Mouse (Mus musculus): ENCODE results near the gene Stip1.
"Not testable (repeated sequence)": the region's sequence is repeated elsewhere in the genome, so short reads cannot be mapped to it uniquely, and the experiment has no call there.

Gene Stip1

DNA sequence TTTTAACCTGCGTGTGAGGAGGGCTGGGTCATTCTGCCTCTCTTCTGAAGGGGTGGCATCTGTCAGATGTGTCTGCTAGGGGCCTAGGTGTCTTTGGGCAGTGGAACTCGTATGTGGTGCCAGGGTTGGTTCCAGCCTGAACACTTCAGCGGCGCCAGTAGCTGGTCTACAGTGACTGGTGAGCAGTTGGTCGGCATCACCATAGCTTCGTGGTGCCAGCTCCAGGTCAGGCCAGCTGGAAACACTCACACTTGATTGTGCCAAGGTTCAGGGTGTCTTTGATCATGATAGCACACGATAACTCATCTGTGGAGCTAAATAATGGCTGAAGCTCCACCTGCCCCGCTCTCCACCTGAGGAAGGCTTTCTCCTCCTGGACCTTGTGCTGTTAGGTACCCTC, 23.1 kb upstream of the Stip1 start:
- no peak for DNase-seq

DNA sequence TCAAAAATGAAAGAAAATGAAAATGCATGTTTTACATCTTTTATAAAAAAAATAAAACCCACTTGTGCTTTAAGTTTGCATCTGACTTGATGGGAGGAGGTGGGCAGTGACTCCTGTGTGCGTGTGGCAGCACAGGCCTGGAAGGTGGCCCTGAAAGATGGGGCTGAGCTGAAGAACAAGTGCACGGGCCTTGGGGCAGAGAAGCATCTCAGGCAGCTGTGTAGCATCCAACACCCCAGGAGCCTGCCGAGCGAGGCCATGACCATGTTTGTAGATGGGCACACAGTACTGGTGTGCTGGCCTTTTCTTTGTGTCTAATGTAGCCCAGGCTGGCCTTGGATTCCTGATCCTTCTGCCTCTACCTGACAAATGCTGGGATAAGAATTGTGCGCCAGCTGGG, 22.3 kb upstream of the Stip1 start:
- DNase-seq, result no peak

DNA sequence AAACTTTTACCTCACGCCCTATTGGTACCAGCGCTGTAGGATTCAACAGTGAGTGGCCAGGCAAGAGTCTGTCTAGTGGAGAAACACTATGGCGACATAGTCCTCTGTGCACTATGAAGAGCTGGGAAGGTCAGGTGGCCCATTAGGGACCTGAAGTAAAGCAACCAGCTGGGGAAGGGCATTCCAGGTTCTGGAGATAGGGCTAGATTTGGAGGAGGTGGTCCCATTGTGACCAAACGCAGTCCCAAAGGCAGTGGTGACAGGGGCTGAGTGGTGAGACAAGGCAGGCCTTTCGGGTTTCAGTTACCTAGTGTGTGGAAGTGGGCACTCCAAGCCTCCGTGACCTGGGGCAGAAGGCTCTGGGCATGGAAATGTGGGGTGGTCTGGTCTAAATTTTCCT, 18.8 kb upstream of the Stip1 start:
- no peak for DNase-seq

DNA sequence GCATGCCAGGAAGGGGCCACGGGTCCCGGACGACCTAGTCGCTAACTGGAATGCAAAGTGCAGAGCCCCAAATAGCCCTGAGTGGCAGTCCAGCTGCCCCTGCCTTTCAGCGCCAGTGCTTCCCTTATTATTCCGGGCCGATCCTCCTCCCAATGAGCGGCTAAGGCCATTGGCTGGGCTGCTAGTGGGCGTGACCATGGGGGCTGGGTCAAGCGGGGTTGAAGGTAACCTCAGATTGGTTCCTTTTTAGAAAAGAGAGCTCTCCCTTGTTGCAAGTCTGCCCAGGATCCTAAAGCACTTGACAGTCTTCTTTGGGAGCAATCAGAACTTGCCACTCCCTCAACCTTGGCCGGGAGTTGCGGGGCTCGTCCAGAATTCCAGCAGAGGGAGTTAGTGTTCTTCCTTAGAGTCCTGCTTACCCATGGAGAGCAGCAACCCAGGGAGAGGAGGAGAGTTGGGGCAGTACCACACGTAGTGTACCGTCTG, 18.0 kb upstream of the Stip1 start:
- peak; percentile 95 for DNase-seq

DNA sequence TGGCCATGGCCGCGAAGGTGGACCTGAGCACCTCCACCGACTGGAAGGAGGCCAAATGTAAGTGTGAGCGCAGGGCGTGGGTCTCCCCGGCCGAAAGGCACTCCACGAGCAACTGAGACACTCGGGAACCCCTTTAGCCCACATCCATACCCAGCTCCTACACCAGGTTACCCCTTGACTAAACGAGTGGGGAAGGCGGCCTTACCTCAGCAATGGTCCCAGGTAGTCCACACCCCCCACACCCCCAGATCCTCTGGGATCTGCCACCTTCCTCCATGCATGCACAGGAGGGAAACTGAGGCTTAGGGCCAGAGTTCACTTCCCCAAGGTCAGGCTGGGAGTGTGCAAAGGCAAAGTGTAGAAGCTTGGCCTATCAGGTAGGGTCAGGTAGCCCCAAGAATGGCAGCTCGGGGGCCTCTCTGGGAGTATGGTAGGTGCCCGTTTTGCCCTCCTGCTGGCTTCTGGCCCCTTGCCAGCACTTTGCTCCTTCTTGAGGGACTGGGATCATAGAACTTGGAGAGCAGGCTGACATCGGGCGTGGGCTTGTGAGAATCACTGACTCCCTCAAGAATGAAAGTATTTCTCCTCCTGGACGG, 17.5 kb upstream of the Stip1 start:
- no peak for DNase-seq

DNA sequence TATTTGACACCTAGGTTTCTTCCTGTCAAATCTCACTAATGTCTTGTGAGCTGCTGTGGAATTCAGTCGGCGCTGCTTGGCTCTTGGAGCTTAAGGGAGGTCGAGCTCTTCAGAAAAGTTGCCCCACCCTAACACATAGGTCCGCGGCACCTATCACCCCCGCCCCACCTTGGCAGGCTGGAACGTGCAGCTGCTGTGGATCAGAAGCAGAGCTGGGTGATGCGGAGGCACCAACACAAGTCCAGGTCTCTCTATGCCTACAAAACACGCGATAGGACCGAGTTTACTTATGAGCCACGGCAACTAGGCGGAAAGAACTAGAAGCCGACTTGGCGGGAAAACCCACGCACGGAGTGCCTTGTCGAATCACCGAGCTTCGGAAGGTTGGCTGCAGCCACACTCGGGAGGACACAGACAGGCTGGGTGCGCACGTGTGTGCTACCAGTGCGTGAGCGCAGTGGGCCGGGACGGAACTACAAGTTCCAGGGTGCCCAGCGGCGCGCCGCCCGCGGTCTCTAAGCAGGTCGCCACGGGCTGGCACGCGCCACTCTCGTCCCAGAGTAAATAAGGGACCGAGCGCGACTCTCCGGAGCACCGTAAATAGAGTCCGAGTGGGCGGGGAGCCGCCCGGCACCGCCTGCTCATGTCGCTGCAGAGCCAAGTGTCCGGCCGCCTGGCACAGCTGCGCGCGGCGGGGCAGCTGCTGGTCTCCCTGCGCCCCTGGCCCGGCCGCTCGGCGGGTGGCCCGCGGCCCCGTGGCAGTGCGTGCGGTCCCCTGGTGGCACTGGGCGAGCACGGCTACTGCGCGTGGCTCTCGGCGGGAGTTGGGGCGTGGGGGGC, 16.7 kb upstream of the Stip1 start, which contains the start of gene Macrod1:
TSS of gene Macrod1 (plus strand) at position 563 of the 840 bp plus-strand sequence.
- peak; percentile 89 for DNase-seq

DNA sequence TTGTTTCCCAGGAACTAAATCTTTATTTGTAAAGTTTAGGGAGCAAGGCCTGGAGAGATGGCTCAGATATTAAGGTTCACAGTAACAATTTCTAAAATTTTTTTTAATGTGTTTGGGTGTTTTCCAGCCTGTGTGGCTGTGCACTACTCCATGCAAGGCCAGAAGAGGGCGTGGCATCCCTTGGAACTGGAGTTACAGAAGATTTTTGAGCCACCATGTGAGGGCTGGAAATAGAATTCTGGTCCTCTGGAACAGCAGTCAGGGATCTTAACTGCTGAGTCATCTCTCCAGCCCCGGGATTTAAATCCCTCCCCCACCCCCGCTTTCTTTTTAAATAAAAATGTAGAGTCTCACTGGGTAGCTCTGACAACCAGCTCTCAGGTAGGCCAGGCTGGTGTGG, 15.4 kb upstream of the Stip1 start:
- no peak for DNase-seq

DNA sequence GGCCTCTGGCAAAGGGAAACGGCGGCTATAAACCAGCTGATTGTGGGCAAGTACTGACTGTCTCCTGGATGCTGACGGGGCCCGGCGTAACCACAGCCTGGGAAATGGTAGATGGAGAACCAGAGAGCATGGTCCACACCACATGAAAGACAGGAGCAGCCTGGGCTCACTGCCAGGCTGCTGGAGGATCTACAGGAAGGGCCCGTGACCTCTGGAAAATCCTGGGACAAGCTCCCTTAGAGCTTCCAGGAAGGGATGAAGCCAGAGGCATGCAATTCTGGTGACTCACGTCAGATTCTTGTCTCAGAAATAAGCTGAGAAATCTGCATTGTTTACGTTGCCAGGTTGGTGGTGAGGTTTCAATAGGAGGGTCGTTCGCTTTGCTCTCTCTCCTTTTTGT, 15.0 kb upstream of the Stip1 start:
- peak; percentile 46 for DNase-seq

DNA sequence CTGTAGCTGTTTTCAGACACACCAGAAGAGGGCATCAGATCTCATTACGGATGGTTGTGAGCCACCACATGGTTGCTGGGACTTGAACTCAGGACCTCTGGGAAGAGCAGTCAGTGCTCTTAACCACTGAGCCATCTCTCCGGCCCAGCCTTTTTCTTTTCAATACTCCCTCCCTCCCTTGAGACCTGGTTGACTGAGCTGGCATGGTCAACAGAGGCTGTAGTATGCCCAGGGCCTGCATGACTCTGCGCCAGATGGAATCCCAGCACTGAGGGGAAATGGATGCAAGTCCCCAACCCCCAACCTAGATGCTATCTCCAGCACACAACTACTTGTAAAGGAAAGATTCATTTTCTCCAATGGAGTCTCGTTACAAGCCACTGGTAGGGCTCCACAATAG, 13.6 kb upstream of the Stip1 start:
- not testable (repeated sequence) for DNase-seq

DNA sequence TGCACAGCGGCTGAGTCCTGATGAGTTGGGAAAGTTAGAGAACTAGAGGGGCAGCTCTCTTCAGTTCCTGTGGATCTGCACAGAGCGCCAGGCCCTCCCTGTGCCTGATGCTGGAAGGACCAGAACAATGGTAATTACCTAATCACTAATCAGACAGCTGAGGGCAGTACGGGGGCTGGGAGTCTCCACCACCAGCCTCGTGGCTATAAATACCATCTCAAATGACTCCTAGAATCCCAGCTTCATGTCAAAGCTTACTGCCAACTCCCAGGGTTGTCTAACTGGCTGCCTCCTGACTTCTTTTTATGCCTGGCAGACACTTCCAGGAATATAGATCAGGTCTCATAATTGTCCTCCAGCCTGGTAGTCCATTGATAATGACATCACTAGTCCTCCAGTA, 4.9 kb upstream of the Stip1 start:
- no peak for DNase-seq

DNA sequence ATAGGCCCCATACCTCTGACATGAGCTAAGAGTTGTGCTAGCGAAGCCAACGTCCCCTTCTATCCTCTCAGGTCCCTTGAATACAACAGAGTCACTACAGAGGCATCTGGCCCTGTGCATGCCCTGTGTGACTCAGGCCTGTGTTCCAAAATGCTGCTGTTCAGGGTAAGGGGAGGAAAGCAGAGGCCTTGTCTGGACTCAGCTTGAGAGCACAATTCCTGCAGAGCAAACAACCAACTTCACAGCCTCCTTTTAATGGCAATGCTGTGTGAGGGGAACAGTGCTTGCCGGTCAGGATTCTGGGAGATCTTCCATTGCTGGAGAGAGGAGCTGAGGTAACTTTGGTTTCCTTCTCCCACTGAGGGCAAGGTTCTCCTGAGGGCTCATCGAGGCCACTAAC, 4.5 kb upstream of the Stip1 start:
- no peak for DNase-seq

DNA sequence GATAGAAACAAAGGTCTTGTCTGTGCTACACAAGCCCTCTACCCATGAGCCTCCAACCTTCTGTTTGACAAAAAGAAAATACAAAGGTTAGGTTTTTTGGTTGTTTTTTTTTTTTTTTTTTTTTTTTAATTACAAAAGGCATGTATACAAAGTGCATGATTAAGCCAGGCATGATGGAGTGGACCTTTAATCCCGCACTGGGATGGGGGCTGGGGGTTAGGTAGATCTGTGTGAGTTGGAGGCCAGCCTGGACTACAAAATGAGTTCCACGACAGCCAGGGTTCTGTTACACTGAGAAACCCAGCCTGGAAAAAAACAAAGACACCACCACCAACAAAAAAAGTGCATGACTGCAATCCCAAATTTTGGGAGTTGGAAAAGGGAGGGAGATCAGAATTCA, 1.4 kb upstream of the Stip1 start:
- no peak for DNase-seq

DNA sequence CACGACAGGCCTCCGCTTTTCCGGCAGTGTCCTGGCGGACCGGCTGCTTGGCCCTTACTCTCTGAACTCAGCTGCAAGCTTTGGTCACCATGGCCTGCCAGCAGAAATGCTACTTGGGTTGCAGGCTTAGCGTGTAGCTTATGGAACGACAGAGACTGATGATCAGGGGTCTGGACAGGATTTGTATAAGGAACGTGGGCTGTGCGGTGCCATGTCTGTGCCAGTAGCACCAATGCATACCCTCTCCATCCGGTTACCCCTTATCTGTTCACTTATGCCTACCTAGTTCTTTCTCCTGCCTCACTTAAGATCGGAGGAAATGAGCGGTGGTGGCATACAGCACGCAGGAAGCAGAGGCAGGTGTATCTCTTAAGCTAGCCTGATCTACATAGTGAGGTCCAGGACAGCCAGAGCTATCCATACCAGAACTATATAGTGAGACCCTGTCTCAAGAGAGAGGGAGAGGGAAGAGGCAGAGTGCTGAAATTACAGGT, 917 bp upstream of the Stip1 start:
- DNase-seq, result no peak

DNA sequence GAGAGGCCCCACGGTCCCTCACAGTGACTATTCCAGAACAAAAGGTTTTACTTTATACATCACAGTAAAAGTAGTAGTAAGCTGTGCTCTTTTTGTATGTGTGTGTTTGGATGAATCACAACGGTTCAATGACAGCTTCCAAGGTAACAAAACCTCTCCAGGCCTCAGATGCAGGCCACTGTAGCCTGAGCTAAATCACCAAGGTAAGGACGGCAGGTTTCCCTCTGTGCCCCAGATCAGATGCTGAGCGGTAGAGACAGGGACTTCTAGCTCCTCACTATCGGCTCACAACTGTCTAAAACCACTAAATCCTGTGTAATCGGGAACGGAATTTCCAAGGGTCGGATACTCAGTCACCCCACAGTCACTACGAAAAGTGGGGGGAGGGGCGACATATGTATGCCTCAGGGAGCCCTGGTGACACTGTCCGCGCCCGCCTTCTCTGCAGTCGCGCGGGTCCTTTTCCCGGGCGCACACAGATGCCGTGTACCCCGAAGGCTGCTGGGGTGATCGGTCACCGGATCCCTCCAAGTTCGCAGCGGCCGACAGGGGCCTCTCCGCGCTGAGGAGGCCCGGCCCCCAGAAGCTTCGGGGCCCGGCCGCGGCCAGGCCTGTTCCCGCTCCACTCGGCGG, 563 bp downstream of the Stip1 start:
- DNase-seq, result peak; percentile 57

DNA sequence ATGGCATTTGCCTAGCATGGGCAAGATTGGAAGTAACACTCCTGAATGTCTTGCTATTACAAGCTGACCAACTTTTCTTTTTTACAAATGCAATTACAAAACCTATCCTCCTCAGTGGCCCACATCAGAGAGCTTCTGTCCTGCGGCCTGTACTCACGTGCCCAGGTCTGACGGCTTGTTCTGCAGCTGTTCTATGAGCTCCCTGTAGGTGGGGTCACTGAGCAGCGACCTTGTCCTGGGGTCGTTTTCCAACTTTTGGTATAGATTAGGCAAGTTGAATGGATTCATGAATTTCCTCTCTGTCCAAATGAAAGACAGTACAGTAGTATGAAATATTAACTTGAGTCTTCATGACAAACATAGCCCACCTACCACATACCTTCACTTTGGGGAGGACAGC, 5.8 kb downstream of the Stip1 start:
- no peak for DNase-seq

DNA sequence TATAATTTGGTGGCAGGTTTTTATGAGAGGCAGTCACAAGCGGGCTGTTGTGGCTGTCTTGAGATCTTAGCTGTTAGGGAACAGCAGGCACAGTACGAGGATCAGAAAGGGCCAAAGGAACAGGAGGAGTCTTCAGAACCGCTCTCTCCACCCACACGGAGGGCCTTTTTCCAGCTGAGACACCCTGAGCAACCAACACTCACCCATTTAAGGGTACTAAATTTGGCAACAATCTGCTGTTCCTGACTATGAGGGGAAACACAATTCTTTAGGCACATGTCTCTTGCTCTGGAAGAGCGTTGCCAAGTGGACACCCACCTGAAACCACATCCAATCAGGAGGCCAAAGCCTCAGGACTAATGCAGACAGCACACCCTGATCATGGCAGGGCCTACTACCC, 10.2 kb downstream of the Stip1 start:
- DNase-seq, result no peak

DNA sequence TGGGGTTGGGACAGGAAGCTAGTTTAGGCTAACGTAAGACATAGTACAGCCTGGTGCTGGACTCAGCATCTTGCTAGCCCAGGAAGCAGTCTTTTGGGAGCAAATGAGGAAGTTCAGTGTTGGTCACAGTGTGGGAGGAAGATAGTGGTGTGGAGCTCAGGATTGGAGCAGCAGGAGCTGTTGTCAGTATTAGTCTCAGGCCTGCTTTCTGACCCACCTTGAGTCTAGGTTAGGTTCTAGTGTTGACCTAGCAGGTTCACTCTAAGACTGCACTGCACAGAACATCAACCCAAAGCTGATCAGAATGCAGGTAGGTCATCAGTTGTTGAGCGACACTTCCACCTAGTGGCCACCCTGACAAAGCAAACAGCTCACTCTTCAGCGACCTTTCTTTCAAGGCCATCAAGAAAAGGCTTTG, 19.5 kb downstream of the Stip1 start:
- DNase-seq, result peak; percentile 74

DNA sequence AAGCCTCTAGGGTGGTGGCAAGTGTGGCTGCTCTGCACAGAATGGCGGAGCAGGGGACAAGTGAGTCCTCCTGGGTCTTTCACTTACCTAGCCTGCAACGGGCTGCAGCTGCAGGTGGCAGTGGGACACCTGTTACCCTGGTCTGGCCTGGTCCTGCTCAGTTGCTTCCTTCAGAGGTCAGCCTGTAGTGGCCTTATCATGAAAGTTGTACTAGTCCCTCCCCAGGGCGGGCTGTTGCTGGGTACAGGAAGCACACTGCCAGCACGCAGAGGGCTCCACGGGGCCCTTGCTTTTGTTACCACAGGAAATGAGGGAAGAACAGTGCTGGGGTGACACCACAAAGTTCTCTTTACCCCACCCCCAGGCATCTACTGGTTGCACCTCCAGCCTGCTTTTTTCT, 20.6 kb downstream of the Stip1 start, which contains the start of gene Fermt3:
TSS of gene Fermt3 (minus strand) at position 279 of the 400 bp plus-strand sequence.
- peak; percentile 33 for DNase-seq

DNA sequence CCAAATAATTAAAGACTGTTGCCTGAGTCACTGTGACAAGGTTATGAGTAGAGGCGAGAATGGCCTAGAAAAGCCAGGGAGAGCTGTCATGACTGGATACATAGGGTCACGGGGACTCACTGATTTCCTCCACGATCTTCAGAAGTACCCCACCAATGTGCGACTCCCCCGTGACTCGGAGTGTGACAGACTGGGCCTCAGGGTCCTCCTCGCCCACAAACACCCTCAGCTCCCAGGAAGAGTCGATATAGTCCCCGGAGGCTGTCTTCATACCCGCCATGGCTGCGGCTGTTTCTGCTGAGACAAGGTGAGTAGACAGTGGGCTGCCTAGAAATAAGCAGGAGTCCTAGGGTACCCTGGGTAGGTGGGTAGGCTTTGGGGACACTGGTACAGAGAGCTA, 21.2 kb downstream of the Stip1 start:
- DNase-seq, result no peak

DNA sequence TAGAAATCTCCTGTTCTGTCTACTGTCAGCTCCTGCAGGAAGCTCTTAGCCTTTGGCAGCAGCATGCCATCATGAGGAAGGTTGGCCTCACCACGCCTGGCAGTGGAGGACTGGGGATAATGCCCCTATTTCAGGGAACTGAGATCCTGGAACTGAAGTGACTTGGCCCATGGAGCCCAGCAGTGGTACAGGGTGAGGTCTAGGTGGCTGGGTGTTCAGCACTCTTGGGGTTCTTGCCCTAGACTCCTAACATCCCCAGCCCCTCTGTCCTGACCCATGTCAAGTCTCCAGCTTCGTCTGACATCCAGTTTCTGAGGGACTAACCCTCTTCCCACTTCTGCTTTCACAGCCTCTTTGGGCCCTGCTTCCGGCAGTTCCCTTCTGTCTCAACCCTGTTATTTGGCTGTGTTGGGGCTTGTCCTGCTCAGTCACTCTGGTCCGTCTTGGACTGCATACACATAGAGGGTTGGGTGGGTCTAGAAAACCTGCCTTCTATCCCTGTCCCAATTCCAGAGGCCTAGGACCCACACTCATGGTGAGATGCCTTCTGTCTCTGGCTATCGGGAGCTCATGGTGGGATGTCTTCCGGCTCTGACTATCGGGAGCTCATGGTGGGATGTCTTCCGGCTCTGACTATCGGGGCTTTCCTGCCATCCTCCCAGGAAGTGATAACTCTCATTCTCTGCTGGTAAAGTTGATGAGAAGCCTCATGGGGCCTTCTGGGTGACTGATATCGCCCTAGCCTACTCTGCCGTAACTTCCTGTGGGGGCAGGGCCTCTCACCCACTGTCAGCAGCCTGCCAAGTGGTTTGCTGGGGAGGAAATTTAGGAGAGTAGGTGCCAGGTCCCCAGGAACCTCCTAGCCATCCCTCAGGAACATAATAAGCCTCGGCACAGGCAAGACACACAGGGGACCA, 22.0 kb downstream of the Stip1 start:
- DNase-seq, result no peak

DNA sequence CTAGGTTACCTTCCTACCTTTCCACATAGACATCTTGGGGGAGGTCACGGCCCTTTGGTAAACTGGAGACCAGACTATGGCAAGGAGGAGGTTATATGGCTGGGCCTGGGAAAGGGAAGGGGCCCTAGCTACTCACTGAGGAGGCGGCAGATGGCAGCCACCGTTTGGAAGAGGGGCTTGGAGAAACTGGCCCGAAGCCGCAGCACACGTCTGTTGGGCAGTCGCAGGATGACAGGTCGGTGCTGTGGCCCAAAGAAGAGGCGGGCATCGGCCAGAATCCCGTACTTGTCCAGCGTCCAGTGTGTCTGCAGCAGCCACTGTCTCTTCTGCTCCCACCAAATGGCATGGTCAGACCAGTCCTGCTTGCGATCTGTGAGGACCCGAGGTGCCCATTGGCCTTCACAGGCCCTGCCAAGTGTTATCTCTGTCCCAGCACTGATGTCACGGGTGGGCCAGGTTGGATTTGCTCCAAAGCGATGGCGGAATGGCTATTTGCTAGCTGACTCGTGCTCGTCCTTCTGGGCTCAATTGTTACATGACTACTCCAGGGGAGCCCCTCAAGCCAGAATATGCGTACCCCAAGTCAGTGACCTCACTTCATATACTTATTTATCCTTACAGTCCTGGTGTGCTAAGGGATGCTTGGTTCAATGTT, 25.2 kb downstream of the Stip1 start:
- no peak for DNase-seq

DNA sequence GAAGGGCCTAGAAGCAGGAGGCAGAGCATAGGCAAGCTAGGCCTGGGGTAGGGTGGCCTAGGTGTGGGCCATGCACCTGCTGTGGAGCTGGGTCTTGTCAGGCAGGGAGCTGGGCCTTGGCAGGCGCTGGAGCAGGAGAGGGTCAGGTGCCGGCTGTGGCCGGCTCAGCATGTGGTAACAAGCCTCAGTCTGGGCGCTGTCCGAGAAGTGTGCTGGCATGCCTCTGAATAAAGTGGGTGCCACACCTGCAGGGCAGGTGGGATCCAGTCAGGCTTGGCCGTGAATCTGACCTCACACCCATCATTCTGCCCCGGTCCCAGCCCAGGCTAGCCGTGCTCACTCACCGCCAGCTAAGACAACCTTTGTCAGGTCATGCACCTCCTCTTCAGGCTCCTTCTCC, 25.8 kb downstream of the Stip1 start:
- no peak for DNase-seq

Data from kidney, adult 9 months (tissue).